Mouse (Mus musculus): ENCODE data around the gene Dgki. TPM values are rescaled to one million over a fixed set of nuclear protein-coding genes. Genes with fewer than 3 reads are reported as not detected.

Dgki gene
- total and polyA plus RNA-seq, 3 experiments: 0.04 to 0.18 (median 0.08) TPM

DNA sequence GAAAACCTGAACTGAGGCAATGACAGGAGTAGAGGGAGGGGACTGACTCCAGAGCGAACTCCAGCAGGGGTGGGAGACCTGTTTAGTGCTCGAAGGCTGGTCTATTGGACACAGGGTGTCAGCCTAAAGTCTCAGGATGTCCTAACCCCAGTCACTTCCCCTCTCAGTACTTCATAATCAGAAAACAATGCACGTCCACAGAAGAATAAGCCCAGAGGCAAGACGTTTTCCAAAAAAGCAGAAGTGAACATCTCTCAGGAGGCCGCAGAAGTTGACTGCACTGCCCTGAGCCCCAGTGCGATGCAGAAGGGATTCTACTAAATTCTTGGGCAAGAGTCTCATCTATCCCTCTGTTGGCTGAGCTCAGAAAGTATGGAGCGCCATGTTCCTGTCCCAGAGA is 37.5 kb downstream of the Dgki start:
- no peak overlapping the region for H3K4me3 ChIP-seq
- H3K4me1 ChIP-seq (ENCODE audit: control insufficient read depth, insufficient read depth, low read length): no peaks in the 10 kb centered on the region
- H3K27ac ChIP-seq: no peak overlapping the region
- no peak for TF ChIP-seq EP300 (IDR thresholded peaks at IDR 0.05; ENCODE audit: insufficient read depth, low read depth, low read length)
- TF ChIP-seq CTCF (IDR thresholded peaks at IDR 0.05): no peak
- no peak for TF ChIP-seq POLR2A (IDR thresholded peaks at IDR 0.05; ENCODE audit: insufficient read depth, low read depth, low read length)
- intact Hi-C loops (cut with DNase I): no loop called here
- no peak for DNase-seq
- H3K79me2 ChIP-seq (replicated peaks; ENCODE audit: control insufficient read depth, insufficient read depth, low read length): no peaks in the 10 kb centered on the region
- no peaks in the 10 kb centered on the region for H3K27me3 ChIP-seq (ENCODE audit: control insufficient read depth, insufficient read depth, low read length)
- H3K9ac ChIP-seq (ENCODE audit: low read depth, low read length): no peak overlapping the region
- WGBS: 66% methylated on average over 7 of the region's 7 CpGs
- no peaks in the 10 kb centered on the region for H3K36me3 ChIP-seq (ENCODE audit: control insufficient read depth, insufficient read depth, low read length)

DNA sequence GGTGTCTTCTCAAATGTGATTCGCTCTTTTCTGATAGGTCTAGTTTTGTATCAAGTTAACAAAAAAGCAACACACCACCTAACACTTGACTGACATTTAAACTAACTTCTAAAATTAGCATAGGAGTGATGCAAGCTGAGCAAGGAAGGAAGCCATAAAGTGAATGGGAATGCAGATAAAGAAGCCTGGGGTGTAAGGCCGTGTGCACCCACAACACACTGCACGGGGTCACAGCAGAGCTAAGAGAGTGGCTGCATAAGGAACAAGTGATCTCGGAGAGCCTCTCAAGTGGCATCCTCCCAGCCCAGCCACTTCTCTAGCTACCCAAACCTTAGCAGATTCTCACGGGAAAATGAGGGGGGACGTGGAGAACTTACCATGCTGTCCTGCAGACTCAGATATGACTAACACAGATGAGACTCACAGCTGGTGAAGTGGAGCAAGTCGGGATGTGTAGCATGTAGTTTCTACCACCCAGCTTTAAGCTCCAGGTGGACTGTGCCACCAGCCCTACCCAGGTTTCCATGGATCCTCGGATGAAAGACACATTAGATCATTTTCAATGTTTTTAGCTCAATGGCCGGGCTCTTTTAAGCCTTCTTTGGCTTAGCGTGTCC is 38.6 kb downstream of the Dgki start:
- H3K36me3 ChIP-seq (ENCODE audit: control insufficient read depth, insufficient read depth, low read length): no peaks in the 10 kb centered on the region
- H3K27ac ChIP-seq: no peak overlapping the region
- WGBS: 71% methylated on average over 10 of the region's 10 CpGs
- no peak overlapping the region for H3K4me3 ChIP-seq
- DNase-seq: no peak
- H3K9ac ChIP-seq (ENCODE audit: low read depth, low read length): no peak overlapping the region
- intact Hi-C loops (cut with DNase I): no loop called here
- H3K4me1 ChIP-seq (ENCODE audit: control insufficient read depth, insufficient read depth, low read length): no peaks in the 10 kb centered on the region
- no peaks in the 10 kb centered on the region for H3K79me2 ChIP-seq (replicated peaks; ENCODE audit: control insufficient read depth, insufficient read depth, low read length)
- TF ChIP-seq EP300 (IDR thresholded peaks at IDR 0.05; ENCODE audit: insufficient read depth, low read depth, low read length): no peak
- TF ChIP-seq CTCF (IDR thresholded peaks at IDR 0.05): no peak
- TF ChIP-seq POLR2A (IDR thresholded peaks at IDR 0.05; ENCODE audit: insufficient read depth, low read depth, low read length): no peak
- no peaks in the 10 kb centered on the region for H3K27me3 ChIP-seq (ENCODE audit: control insufficient read depth, insufficient read depth, low read length)

DNA sequence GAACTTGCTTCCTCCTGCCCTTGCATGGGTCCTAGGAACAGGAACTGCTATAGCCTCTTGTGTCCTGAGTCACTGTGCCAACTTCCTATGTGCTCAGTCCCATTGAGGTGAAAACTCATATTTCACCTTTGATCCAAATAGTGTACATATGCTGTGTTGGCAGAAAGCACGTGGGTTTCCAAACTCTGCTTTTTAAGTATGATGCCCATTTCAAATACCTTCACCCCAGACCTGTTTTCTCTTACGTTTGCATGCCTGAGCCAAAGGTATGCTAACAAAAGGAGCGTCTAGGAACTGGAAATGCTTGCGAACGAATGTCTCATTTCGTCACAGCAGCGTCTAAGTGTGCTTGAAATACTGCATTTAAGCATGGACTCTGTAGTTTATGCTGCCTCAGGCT is 41.3 kb downstream of the Dgki start:
- H3K4me3 ChIP-seq: no peak overlapping the region
- intact Hi-C loops (cut with DNase I): no loop called here
- H3K9ac ChIP-seq (ENCODE audit: low read depth, low read length): no peak overlapping the region
- no peaks in the 10 kb centered on the region for H3K36me3 ChIP-seq (ENCODE audit: control insufficient read depth, insufficient read depth, low read length)
- H3K27ac ChIP-seq: no peak overlapping the region
- H3K4me1 ChIP-seq (ENCODE audit: control insufficient read depth, insufficient read depth, low read length): 0 out of 2 replicates have a peak, but pooled peaks cover 1% of the 10 kb centered on the region
- DNase-seq: no peak
- WGBS: 87% methylated on average over 7 of the region's 7 CpGs
- TF ChIP-seq EP300 (IDR thresholded peaks at IDR 0.05; ENCODE audit: insufficient read depth, low read depth, low read length): no peak
- no peak for TF ChIP-seq CTCF (IDR thresholded peaks at IDR 0.05)
- no peak for TF ChIP-seq POLR2A (IDR thresholded peaks at IDR 0.05; ENCODE audit: insufficient read depth, low read depth, low read length)
- H3K27me3 ChIP-seq (ENCODE audit: control insufficient read depth, insufficient read depth, low read length): no peaks in the 10 kb centered on the region
- no peaks in the 10 kb centered on the region for H3K79me2 ChIP-seq (replicated peaks; ENCODE audit: control insufficient read depth, insufficient read depth, low read length)

DNA sequence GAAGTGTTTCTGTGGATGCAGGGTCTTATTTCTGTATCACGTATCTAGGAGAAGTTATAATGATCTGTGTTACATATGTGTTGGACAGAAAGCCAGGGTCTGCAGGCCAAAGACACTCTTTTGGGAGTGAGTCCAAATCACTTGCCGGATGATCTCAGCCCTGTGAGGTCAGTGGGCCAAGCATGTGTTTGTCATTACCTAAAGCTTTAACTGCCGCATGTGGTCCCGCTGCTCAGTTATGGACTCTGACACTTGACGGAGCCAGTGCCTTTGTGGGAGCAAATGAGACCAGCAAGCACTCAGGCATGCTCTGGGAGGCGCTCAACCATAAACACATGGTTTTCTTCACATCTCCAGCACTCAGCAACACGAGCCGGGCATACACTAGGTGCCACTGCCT is 45.8 kb downstream of the Dgki start:
- intact Hi-C loops (cut with DNase I): no loop called here
- TF ChIP-seq EP300 (IDR thresholded peaks at IDR 0.05; ENCODE audit: insufficient read depth, low read depth, low read length): no peak
- Histone ChIP-seq H3K9ac (ENCODE audit: low read depth, low read length) (no peak overlapping the region), H3K79me2 (replicated peaks; ENCODE audit: control insufficient read depth, insufficient read depth, low read length) (no peaks in the 10 kb centered on the region), H3K27ac (no peak overlapping the region), H3K4me1 (ENCODE audit: control insufficient read depth, insufficient read depth, low read length) (0 out of 2 replicates have a peak, but pooled peaks cover 1% of the 10 kb centered on the region), H3K27me3 (ENCODE audit: control insufficient read depth, insufficient read depth, low read length) (no peaks in the 10 kb centered on the region), H3K36me3 (ENCODE audit: control insufficient read depth, insufficient read depth, low read length) (no peaks in the 10 kb centered on the region), H3K4me3 (no peak overlapping the region)
- 43% methylated on average over 8 of the region's 8 CpGs for WGBS
- DNase-seq: peak in 1 of 2 experiments; percentile 6

DNA sequence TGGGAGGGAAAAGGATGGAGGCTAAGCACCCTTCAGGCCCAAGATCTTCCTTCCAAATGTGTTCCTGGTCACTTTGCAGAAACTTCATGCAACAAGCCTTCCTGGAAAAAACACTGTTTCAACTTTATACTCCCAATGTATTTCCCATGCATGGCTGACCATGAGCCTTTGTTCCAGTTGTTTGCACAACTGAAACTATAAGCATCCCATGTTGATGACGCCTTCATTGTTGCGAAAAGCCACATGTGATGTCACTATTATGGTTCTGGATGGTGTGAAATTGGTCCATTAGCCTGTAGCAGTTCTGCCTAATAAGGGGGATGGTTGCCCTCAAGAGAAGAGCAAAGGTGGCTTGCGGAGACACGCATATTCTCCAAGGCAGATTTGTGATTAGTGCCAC is 47.4 kb downstream of the Dgki start:
- TF ChIP-seq CTCF (IDR thresholded peaks at IDR 0.05) (no peak), EP300 (IDR thresholded peaks at IDR 0.05; ENCODE audit: insufficient read depth, low read depth, low read length) (no peak), POLR2A (IDR thresholded peaks at IDR 0.05; ENCODE audit: insufficient read depth, low read depth, low read length) (no peak)

DNA sequence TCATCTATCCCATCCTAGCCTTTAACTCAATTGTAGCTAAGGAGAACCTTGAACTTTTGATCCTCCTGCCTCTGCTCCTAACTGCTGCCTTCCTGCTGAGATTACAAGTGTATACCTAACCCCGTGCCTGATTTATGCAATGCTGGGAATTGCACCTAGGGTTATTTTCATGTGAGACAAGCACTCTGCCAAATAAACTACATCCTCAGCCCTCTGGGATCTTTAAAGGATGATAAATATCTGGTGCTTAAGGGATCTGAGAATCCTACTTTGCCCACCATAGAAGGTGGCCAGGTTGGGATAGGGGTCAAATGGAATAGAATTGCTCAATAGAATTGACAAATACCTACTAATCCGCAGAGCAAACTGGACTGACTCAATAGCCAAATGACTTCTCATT is 49.3 kb downstream of the Dgki start:
- TF ChIP-seq POLR2A (IDR thresholded peaks at IDR 0.05; ENCODE audit: insufficient read depth, low read depth, low read length) (no peak), EP300 (IDR thresholded peaks at IDR 0.05; ENCODE audit: insufficient read depth, low read depth, low read length) (no peak), CTCF (IDR thresholded peaks at IDR 0.05) (no peak)
- 89% methylated on average over 2 of the region's 2 CpGs for WGBS
- DNase-seq: no peak
- intact Hi-C loops (cut with DNase I): no loop called here
- no peaks in the 10 kb centered on the region for H3K36me3 ChIP-seq (ENCODE audit: control insufficient read depth, insufficient read depth, low read length)
- H3K27me3 ChIP-seq (ENCODE audit: control insufficient read depth, insufficient read depth, low read length): no peaks in the 10 kb centered on the region
- no peak overlapping the region for H3K9ac ChIP-seq (ENCODE audit: low read depth, low read length)
- no peaks in the 10 kb centered on the region for H3K79me2 ChIP-seq (replicated peaks; ENCODE audit: control insufficient read depth, insufficient read depth, low read length)
- H3K27ac ChIP-seq: no peak overlapping the region
- H3K4me3 ChIP-seq: no peak overlapping the region
- 0 out of 2 replicates have a peak, but pooled peaks cover 1% of the 10 kb centered on the region for H3K4me1 ChIP-seq (ENCODE audit: control insufficient read depth, insufficient read depth, low read length)

More for the DNA sequence above, 47.4 kb downstream of the Dgki start:
- H3K79me2 ChIP-seq (replicated peaks; ENCODE audit: control insufficient read depth, insufficient read depth, low read length): no peaks in the 10 kb centered on the region
- no peak overlapping the region for H3K9ac ChIP-seq (ENCODE audit: low read depth, low read length)
- DNase-seq: no peak
- H3K4me1 ChIP-seq (ENCODE audit: control insufficient read depth, insufficient read depth, low read length): 0 out of 2 replicates have a peak, but pooled peaks cover 1% of the 10 kb centered on the region
- no peak overlapping the region for H3K4me3 ChIP-seq
- H3K27me3 ChIP-seq (ENCODE audit: control insufficient read depth, insufficient read depth, low read length): no peaks in the 10 kb centered on the region
- no peaks in the 10 kb centered on the region for H3K36me3 ChIP-seq (ENCODE audit: control insufficient read depth, insufficient read depth, low read length)
- no peak overlapping the region for H3K27ac ChIP-seq
- intact Hi-C loops (cut with DNase I): no loop called here
- 95% methylated on average over 4 of the region's 4 CpGs for WGBS
